Mouse (Mus musculus): ENCODE results near the gene Fignl1. TPM values are rescaled to one million over a fixed set of nuclear protein-coding genes. Genes with fewer than 3 reads are reported as not detected.

Fignl1 gene
- polyA plus RNA-seq, 1 experiment from 2014 or later = 93.2 TPM

- no peaks in the 10 kb centered on the region for H3K9me3 ChIP-seq (replicated peaks)
- H3K4me1 ChIP-seq (replicated peaks) = no peaks in the 10 kb centered on the region
- H3K36me3 ChIP-seq (replicated peaks) = peaks cover 77% of the 10 kb centered on the region
- no peak overlapping the region for H3K4me3 ChIP-seq (replicated peaks)
- H3K27ac ChIP-seq (replicated peaks) = no peak overlapping the region
- 94% methylated on average over 1 of the region's 1 CpGs for WGBS (ENCODE audit: insufficient replicate concordance)
- no peaks in the 10 kb centered on the region for H3K27me3 ChIP-seq
- H3K4me2 ChIP-seq = no peak overlapping the region
- ATAC-seq (ENCODE audit: insufficient read depth) = no peak
- H3K9ac ChIP-seq = no peak overlapping the region
These were observed 49.9 kb downstream of the Fignl1 start for GRCm38 (mm10) chr11:11758883-11759282.

DNA sequence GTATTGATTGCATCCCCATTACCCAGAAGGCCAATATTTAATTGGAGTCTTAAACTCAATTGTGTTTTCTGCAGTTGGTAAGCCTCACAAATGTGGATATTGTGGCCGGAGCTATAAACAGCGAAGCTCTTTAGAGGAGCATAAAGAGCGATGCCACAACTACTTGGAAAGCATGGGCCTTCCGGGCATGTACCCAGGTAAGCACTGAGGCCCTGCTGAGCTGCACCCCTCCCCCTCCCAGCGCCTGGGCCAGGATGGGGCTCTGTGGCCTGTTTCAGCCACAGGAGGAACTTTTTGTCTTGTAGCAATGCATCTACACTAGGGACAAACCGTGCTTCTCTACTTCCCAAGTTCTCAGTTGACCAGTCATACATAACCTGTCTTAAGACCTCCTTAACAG is 50.6 kb downstream of the Fignl1 start:
- H3K27me3 ChIP-seq = no peaks in the 10 kb centered on the region
- no peak overlapping the region for H3K9ac ChIP-seq
- H3K4me1 ChIP-seq (replicated peaks) = no peaks in the 10 kb centered on the region
- H3K4me2 ChIP-seq = no peak overlapping the region
- no peak overlapping the region for H3K27ac ChIP-seq (replicated peaks)
- no peak for ATAC-seq (ENCODE audit: insufficient read depth)
- H3K4me3 ChIP-seq (replicated peaks) = no peak overlapping the region
- H3K36me3 ChIP-seq (replicated peaks) = peaks cover 78% of the 10 kb centered on the region
- H3K9me3 ChIP-seq (replicated peaks) = no peaks in the 10 kb centered on the region
- WGBS (ENCODE audit: insufficient replicate concordance) = 84% methylated on average over 6 of the region's 6 CpGs

- WGBS (ENCODE audit: insufficient replicate concordance) = 78% methylated on average over 5 of the region's 5 CpGs
- Histone ChIP-seq H3K4me3 (replicated peaks) (no peak overlapping the region), H3K27me3 (no peaks in the 10 kb centered on the region), H3K4me2 (no peak overlapping the region), H3K36me3 (replicated peaks) (peaks cover 86% of the 10 kb centered on the region), H3K4me1 (replicated peaks) (no peaks in the 10 kb centered on the region), H3K27ac (replicated peaks) (no peak overlapping the region), H3K9ac (no peak overlapping the region), H3K9me3 (replicated peaks) (no peaks in the 10 kb centered on the region)
- ATAC-seq (ENCODE audit: insufficient read depth) = no peak
These were observed 55.9 kb downstream of the Fignl1 start for GRCm38 (mm10) chr11:11752859-11753258.

GRCm38 (mm10) chr11:11751091-11751490 is 57.7 kb downstream of the Fignl1 start:
- Histone ChIP-seq H3K36me3 (replicated peaks) (peaks cover 98% of the 10 kb centered on the region), H3K27me3 (no peaks in the 10 kb centered on the region), H3K9me3 (replicated peaks) (no peaks in the 10 kb centered on the region), H3K4me3 (replicated peaks) (no peak overlapping the region), H3K4me1 (replicated peaks) (no peaks in the 10 kb centered on the region), H3K27ac (replicated peaks) (no peak overlapping the region), H3K9ac (no peak overlapping the region), H3K4me2 (no peak overlapping the region)
- 83% methylated on average over 5 of the region's 5 CpGs for WGBS (ENCODE audit: insufficient replicate concordance)
- no peak for ATAC-seq (ENCODE audit: insufficient read depth)

- Histone ChIP-seq H3K9me3 (replicated peaks) (no peaks in the 10 kb centered on the region), H3K27ac (replicated peaks) (no peak overlapping the region)
These were observed 64.5 kb downstream of the Fignl1 start for GRCm38 (mm10) chr11:11744222-11744621.

GRCm38 (mm10) chr11:11742626-11743025 is 66.1 kb downstream of the Fignl1 start:
- ATAC-seq (ENCODE audit: insufficient read depth) = peak; percentile 76
- no peak overlapping the region for H3K4me3 ChIP-seq (replicated peaks)
- 6% methylated on average over 2 of the region's 2 CpGs for WGBS (ENCODE audit: insufficient replicate concordance)
- H3K4me1 ChIP-seq (replicated peaks) = peaks cover 40% of the 10 kb centered on the region
- H3K9me3 ChIP-seq (replicated peaks) = no peaks in the 10 kb centered on the region
- H3K27ac ChIP-seq (replicated peaks) = peak overlapping the region; percentile 83
- H3K4me2 ChIP-seq = peak overlapping the region; percentile 21; the same call in 1 of the 2 replicates
- peaks cover 57% of the 10 kb centered on the region for H3K36me3 ChIP-seq (replicated peaks)
- H3K9ac ChIP-seq = no peak overlapping the region
- H3K27me3 ChIP-seq = no peaks in the 10 kb centered on the region

More at GRCm38 (mm10) chr11:11744222-11744621, 64.5 kb downstream of the Fignl1 start:
- no peaks in the 10 kb centered on the region for H3K27me3 ChIP-seq
- H3K4me1 ChIP-seq (replicated peaks) = peaks cover 30% of the 10 kb centered on the region
- WGBS (ENCODE audit: insufficient replicate concordance) = 62% methylated on average over 1 of the region's 1 CpGs
- ATAC-seq (ENCODE audit: insufficient read depth) = no peak
- no peak overlapping the region for H3K4me2 ChIP-seq
- no peak overlapping the region for H3K4me3 ChIP-seq (replicated peaks)
- H3K36me3 ChIP-seq (replicated peaks) = peaks cover 65% of the 10 kb centered on the region
- no peak overlapping the region for H3K9ac ChIP-seq

DNA sequence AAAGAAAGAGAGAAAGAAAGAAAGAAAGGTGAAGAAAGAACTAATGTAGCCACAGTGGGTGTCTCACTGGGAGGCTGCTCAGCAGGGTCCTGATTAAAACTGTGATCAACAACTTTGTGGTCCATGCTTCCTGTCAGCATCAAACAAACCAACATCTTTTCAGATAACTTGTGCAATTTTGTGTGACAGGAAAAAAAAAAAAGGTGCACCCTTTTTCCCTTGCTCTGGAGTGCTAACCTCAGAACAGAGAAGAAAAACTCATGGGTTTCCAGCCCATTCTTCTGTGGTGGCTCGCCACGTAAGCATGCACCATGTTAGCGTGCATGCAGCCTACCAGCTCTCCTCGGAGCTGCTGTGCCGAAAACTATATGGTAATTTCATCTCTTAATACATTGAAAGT is 67.2 kb downstream of the Fignl1 start:
- 79% methylated on average over 5 of the region's 5 CpGs for WGBS (ENCODE audit: insufficient replicate concordance)
- H3K9ac ChIP-seq = no peak overlapping the region
- peaks cover 49% of the 10 kb centered on the region for H3K4me1 ChIP-seq (replicated peaks)
- no peak overlapping the region for H3K4me3 ChIP-seq (replicated peaks)
- H3K27ac ChIP-seq (replicated peaks) = peak overlapping the region; percentile 83
- ATAC-seq (ENCODE audit: insufficient read depth) = no peak
- H3K4me2 ChIP-seq = no peak overlapping the region
- H3K9me3 ChIP-seq (replicated peaks) = no peaks in the 10 kb centered on the region
- H3K36me3 ChIP-seq (replicated peaks) = peaks cover 54% of the 10 kb centered on the region
- no peaks in the 10 kb centered on the region for H3K27me3 ChIP-seq

DNA sequence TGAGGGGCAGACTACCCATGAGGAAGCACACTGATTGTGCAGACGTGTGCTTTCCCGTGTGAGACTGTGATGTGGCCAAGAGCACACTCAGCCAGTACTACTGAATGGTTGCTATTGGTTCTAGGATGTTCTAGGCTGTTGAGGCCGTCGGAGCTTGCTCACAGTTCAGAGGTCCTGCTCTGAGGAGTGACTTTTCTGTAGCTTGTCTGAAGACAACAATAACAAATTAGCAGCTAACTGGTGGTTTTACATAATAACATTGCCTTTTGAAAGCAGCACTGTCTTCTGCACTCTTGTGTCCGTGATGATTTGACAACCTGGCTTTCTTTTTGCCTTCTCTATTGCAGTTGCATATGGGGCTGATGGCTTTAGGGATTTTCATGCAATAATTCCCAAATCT is 68.2 kb downstream of the Fignl1 start:
- H3K27ac ChIP-seq (replicated peaks) = peak overlapping the region; percentile 77
- H3K4me3 ChIP-seq (replicated peaks) = no peak overlapping the region
- H3K27me3 ChIP-seq = no peaks in the 10 kb centered on the region
- H3K9ac ChIP-seq = no peak overlapping the region
- H3K4me1 ChIP-seq (replicated peaks) = peaks cover 59% of the 10 kb centered on the region
- H3K9me3 ChIP-seq (replicated peaks) = no peaks in the 10 kb centered on the region
- 70% methylated on average over 5 of the region's 5 CpGs for WGBS (ENCODE audit: insufficient replicate concordance)
- ATAC-seq (ENCODE audit: insufficient read depth) = no peak
- no peak overlapping the region for H3K4me2 ChIP-seq
- H3K36me3 ChIP-seq (replicated peaks) = peaks cover 54% of the 10 kb centered on the region

GRCm38 (mm10) chr11:11739054-11739453 is 69.7 kb downstream of the Fignl1 start:
- Histone ChIP-seq H3K27me3 (no peaks in the 10 kb centered on the region), H3K9me3 (replicated peaks) (no peaks in the 10 kb centered on the region), H3K4me1 (replicated peaks) (peaks cover 74% of the 10 kb centered on the region), H3K9ac (no peak overlapping the region), H3K4me2 (no peak overlapping the region), H3K27ac (replicated peaks) (peak overlapping the region; percentile 52), H3K36me3 (replicated peaks) (peaks cover 44% of the 10 kb centered on the region), H3K4me3 (replicated peaks) (no peak overlapping the region)
- ATAC-seq (ENCODE audit: insufficient read depth) = no peak
- WGBS (ENCODE audit: insufficient replicate concordance) = 88% methylated on average over 3 of the region's 3 CpGs

DNA sequence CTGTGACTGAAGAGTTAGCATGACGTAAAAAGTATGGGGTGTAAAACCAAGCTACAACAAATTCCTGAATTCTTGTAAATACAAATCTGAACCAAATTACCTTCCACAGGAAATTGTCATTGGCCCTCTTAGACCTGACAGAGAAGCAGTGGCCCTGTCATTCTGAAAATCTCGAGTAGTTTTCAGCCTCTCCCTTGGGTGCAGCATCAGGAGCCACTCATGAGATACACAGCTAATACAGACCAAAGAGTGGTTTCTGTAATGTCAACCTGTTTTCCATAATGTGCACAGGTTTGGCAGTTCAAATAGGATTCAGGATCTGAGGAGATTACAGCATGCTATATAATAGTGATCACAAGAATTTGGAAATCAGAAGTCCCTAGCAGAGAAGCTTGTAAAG is 71.2 kb downstream of the Fignl1 start:
- Histone ChIP-seq H3K4me2 (no peak overlapping the region), H3K27me3 (no peaks in the 10 kb centered on the region), H3K4me3 (replicated peaks) (no peak overlapping the region), H3K27ac (replicated peaks) (peak overlapping the region; percentile 58), H3K9me3 (replicated peaks) (no peaks in the 10 kb centered on the region), H3K36me3 (replicated peaks) (peaks cover 44% of the 10 kb centered on the region), H3K4me1 (replicated peaks) (peaks cover 85% of the 10 kb centered on the region), H3K9ac (no peak overlapping the region)
- no peak for ATAC-seq (ENCODE audit: insufficient read depth)
- WGBS (ENCODE audit: insufficient replicate concordance) = 53% methylated on average over 2 of the region's 2 CpGs

All from liver, embryonic 15.5 days (tissue).